Mouse (Mus musculus) kidney, postnatal 4 days (tissue): ENCODE data around the gene Grid1.

Experiments used
- DNase-seq, 2 experiments: peaks; one replicate each; pipeline ENCODE4 v3.0.0; 2021; ENCODE audit warnings: mixed read lengths in 2 of 2

Grid1 gene

GRCm38 (mm10) chr14:35519402-35519801 lies 699.5 kb downstream of the Grid1 start:
- DNase-seq, result no peak

DNA sequence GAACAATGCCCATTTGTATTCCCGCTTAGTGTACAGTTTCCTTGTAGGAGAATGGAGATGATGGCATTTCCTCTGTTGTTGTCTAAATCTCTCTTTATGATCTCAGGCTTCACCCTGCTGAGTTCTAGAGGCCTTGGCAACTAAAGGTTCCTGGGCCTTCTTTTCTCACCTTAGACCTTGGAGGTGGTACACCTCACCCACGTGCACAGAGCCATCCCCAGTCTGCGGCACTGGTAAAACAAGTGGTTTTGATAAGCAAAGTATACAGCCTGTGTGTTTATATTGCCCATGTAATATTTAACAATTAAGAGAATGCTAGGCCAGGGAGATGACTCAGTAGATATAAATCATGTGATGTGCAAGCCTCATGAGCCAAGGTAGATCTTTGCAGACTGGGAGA lies 718.9 kb downstream of the Grid1 start:
- DNase-seq, result no peak

- no peak for DNase-seq
Measured at GRCm38 (mm10) chr14:35541254-35541991, 721.5 kb downstream of the Grid1 start.

DNA sequence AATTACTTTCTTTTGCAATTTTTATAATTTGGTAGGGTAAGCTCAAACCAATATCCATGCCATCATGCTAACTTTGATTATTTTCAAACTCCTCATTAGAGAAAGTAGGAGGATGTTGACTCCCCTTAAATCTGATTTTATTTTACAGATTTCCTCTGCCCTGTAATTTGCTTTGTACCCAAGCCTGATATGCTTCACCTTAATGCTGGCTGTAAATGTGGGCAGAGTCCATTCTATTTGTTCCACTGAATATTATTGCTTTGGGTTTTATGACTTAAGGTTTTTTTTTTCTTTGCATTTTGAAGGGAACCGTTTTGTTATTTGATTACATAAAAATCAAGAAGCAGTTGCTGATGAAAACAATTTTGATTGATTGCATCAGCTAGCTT lies 722.1 kb downstream of the Grid1 start:
- DNase-seq, result no peak

DNA sequence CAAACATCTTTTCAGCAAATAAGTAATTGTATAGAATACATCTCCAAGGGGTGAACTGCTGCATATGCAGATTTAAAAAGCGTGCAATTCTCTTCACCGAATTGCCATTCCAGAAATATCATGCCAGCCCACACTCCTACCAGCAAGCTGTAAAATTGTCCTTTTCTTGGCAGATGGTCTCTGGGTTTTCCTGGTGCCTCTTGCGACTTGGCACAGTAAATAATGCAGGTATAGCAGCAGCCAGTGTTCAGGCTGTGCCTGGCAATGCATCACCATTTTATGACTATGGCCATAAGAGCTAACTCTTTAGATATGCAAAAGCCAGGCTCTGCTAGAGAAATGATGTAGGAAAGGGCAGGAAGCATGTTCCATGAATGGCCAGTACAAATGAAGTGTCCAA lies 734.4 kb downstream of the Grid1 start:
- DNase-seq, result no peak

DNA sequence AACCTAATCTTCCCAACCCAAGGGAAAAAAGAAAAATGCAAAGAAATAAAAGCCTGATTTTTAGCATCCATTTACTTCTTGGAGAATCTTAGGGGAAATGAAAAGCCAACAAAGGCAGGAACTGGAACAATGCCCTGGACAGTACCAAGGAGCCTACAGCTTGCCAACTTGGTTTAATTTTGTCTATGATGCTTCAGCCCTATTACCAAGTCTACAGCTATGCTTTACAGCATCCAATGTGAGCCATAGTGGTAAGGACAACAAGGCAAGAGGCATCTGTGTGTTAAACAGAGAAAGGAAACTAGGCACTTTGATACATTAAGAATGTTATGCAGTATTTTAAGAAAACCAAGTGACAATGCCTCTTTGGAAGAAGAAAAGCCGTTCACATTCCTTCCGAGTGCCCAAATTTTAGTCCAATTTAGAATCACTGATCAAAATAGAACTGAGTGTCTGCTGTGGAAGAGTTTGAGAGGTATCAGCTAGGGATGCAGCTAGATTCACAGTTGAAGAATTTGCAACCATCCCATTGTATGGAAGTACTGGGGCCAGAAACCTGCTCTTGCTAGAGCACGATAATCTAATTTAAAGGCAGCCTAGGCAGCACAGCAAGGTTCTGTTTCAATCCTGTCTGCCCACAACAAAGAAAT lies 741.5 kb downstream of the Grid1 start:
- DNase-seq, result no peak

- DNase-seq, result no peak
Measured at GRCm38 (mm10) chr14:35572991-35573502, 753.1 kb downstream of the Grid1 start.

- no peak for DNase-seq
Measured at GRCm38 (mm10) chr14:35574489-35574888, 754.6 kb downstream of the Grid1 start.

GRCm38 (mm10) chr14:35575285-35575684 lies 755.4 kb downstream of the Grid1 start:
- no peak for DNase-seq

GRCm38 (mm10) chr14:35625749-35626148 lies 805.8 kb downstream of the Grid1 start:
- DNase-seq, result peak in 1 of 2 experiments; percentile 2
